In genomic region chr17:84600051-84600983, GRCm38 (mm10) we compare ENCODE assay signal across 14 mouse cellular contexts. TPM values are rescaled to one million over a fixed set of nuclear protein-coding genes. Genes with fewer than 3 reads are reported as not detected.
DNase-seq lines count a peak whose midpoint lies in the region; ATAC-seq and TF ChIP-seq lines count a peak whose summit lies in the region.
"Had no signal": no experiment of that assay in that cellular context is flagged by ENCODE, and none has a peak within 500 bp of the region (broad histone marks: within the 10 kb centered on the region; RNA-seq: fewer than 3 reads in every experiment).

No protein-coding gene starts in this region.

- TF ChIP-seq CTCF in testis, adult 2 months (IDR thresholded peaks at IDR 0.05; ENCODE audit: control insufficient read depth, insufficient read depth, insufficient replicate concordance, low read depth, low read length), result no peak

- H3K27ac ChIP-seq in testis, adult 2 months (ENCODE audit: control insufficient read depth, insufficient read depth, low read depth, low read length), result peak overlapping the region; percentile 76
- H3K27ac ChIP-seq: hindbrain, embryonic 13.5 days; layer of hippocampus, adult 2 months; liver, embryonic 15.5 days; stomach, embryonic 15.5 days had no signal

- no peaks in the 10 kb centered on the region for H3K36me3 ChIP-seq in testis, adult 2 months (ENCODE audit: control insufficient read depth, insufficient read depth, low read length)
- H3K36me3 ChIP-seq: hindbrain, embryonic 13.5 days; liver, embryonic 15.5 days had no signal

- H3K27me3 ChIP-seq in testis, adult 2 months (ENCODE audit: control insufficient read depth, insufficient read depth, low read length), result no peaks in the 10 kb centered on the region
- H3K27me3 ChIP-seq: hindbrain, embryonic 13.5 days; liver, embryonic 15.5 days; stomach, embryonic 15.5 days had no signal

- TF ChIP-seq POLR2A in testis, adult 2 months (IDR thresholded peaks at IDR 0.05; ENCODE audit: control insufficient read depth, low read depth, low read length), result no peak

- no peaks in the 10 kb centered on the region for H3K4me1 ChIP-seq in testis, adult 2 months (ENCODE audit: control insufficient read depth, insufficient read depth, low read length)
- H3K4me1 ChIP-seq: liver, embryonic 15.5 days; megakaryocyte, embryonic 14.5 days; stomach, embryonic 15.5 days had no signal

- peak; percentile 68 for ATAC-seq in frontal cortex, adult (ENCODE audit: low TSS enrichment)

- no peak overlapping the region for H3K4me3 ChIP-seq in testis, adult 2 months (ENCODE audit: control insufficient read depth, low read depth, low read length)
- H3K4me3 ChIP-seq: hindbrain, embryonic 13.5 days; layer of hippocampus, adult 2 months; liver, embryonic 15.5 days; megakaryocyte, embryonic 14.5 days; stomach, embryonic 15.5 days had no signal

- no peak for DNase-seq in frontal cortex, postnatal 25 days (ENCODE audit: low spot score in 2 of 2)
- no peak for DNase-seq in testis, postnatal 10 days (ENCODE audit: low spot score)
- peak; percentile 20 to 41 for DNase-seq in kidney, postnatal 25 days
- no peak for DNase-seq in right cerebral cortex, adult 18-20 months
- no peak for DNase-seq in urinary bladder, adult 18-20 months (ENCODE audit: low spot score in 2 of 2)
- no peak for DNase-seq in right cerebral cortex, postnatal 4 days
- DNase-seq: adrenal gland, postnatal 25 days had no signal

RNA-seq across cellular contexts. Expression of gene Dync2li1, which starts 26.0 kb away (rescaled TPM):
- polyA plus RNA-seq in testis, adult 2 months (2012; rRNA removed), result 15.8 and 21.6 TPM in 2 replicates

Comparison
In these comparisons a context has a peak if more than half of its experiments do, and no peak if none do; other contexts are left out.
1. DNase-seq: peak in kidney, postnatal 25 days (2 of 2); none in frontal cortex, postnatal 25 days (0 of 2), testis, postnatal 10 days (single experiment), right cerebral cortex, adult 18-20 months (single experiment), urinary bladder, adult 18-20 months (0 of 2) and right cerebral cortex, postnatal 4 days (single experiment).